Mouse (Mus musculus) forebrain, embryonic 14.5 days (tissue): ENCODE measurements at regions not wholly inside any gene's neighbourhood (a gene's known extent, or its start where the extent isn't known, plus 50 kb on each side); places are given as distances from the start of the nearest gene placed in this dataset.

ENCODE experiments used
- ATAC-seq: fragments of 200-750 bp; cut with Nextera tagmentation; 2 replicates; pipeline ENCODE4 v1.8.0; 2017; ENCODE audit warnings: mild to moderate bottlenecking, moderate library complexity
- DNase-seq: peaks from one replicate; pipeline ENCODE4 v3.0.0-alpha.2; 2015; ENCODE audit warnings: low spot score
- H3K27ac ChIP-seq: fragments of 300-500 bp; sonication (generic); 2 replicates; pipeline ENCODE4 v1.5.1; 2014; ENCODE audit warnings: low read depth, mild to moderate bottlenecking, control low read depth, low read length, moderate library complexity
- H3K27me3 ChIP-seq: fragments of 300-500 bp; sonication (generic); replicated peaks from 2 replicates; pipeline ENCODE4 v1.6.1; 2014; ENCODE audit warnings: low read length, control low read depth, mixed read lengths; ENCODE audit not compliant: control insufficient read depth, insufficient read depth
- H3K36me3 ChIP-seq: fragments of 300-500 bp; sonication (generic); 2 replicates; pipeline ENCODE4 v1.6.1; 2014; ENCODE audit warnings: low read length, control low read depth; ENCODE audit not compliant: control insufficient read depth, insufficient read depth
- H3K4me1 ChIP-seq: fragments of 300-500 bp; sonication (generic); 2 replicates; pipeline ENCODE4 v1.6.1; 2014; ENCODE audit warnings: antibody characterized with exemption, low read length, control low read depth; ENCODE audit not compliant: control insufficient read depth, insufficient read depth
- H3K4me2 ChIP-seq: fragments of 300-500 bp; sonication (generic); 2 replicates; pipeline ENCODE4 v1.6.1; 2014; ENCODE audit warnings: mild to moderate bottlenecking, control low read depth, low read length
- H3K4me3 ChIP-seq: fragments of 300-500 bp; sonication (generic); 2 replicates; pipeline ENCODE4 v1.5.1; 2014; ENCODE audit warnings: low read depth, low read length, control low read depth
- H3K9ac ChIP-seq: fragments of 300-500 bp; sonication (generic); 2 replicates; pipeline ENCODE4 v1.6.1; 2014; ENCODE audit warnings: mild to moderate bottlenecking, low read length, control low read depth, moderate library complexity
- H3K9me3 ChIP-seq: fragments of 300-500 bp; sonication (generic); replicated peaks from 2 replicates; pipeline ENCODE4 v1.6.1; 2016; ENCODE audit warnings: low read length, control low read depth, mixed read lengths; ENCODE audit not compliant: control insufficient read depth
- WGBS: fragments of 180-500 bp; shearing (Covaris S2); extraction: QIAGEN DNeasy Blood & Tissue Kit; methylation state at CpG from one replicate; pipeline ENCODE4 v1.1.7; 2014; 5-methylcytosine and 5-hydroxymethylcytosine counted together

GRCm38 (mm10) chr8:93712066-93712706 is 97.6 kb upstream of the Gnao1 start:
- H3K4me1 ChIP-seq: no peaks in the 10 kb centered on the region
- no peak overlapping the region for H3K4me2 ChIP-seq
- no peaks in the 10 kb centered on the region for H3K27me3 ChIP-seq
- ATAC-seq: no peak
- H3K9ac ChIP-seq: no peak overlapping the region
- H3K27ac ChIP-seq: no peak overlapping the region
- no peak for DNase-seq
- 89% methylated on average over 3 of the region's 3 CpGs for WGBS
- no peak overlapping the region for H3K4me3 ChIP-seq
- no peaks in the 10 kb centered on the region for H3K36me3 ChIP-seq
- H3K9me3 ChIP-seq: no peaks in the 10 kb centered on the region

GRCm38 (mm10) chr8:93713221-93713620 is 96.5 kb upstream of the Gnao1 start:
- WGBS: 80% methylated on average over 2 of the region's 2 CpGs

GRCm38 (mm10) chr8:93724896-93725489 is 84.8 kb upstream of the Gnao1 start:
- H3K4me3 ChIP-seq: no peak overlapping the region
- no peak for ATAC-seq
- H3K4me2 ChIP-seq: no peak overlapping the region
- peaks cover 16% of the 10 kb centered on the region; the same call in 1 of the 2 replicates for H3K4me1 ChIP-seq
- DNase-seq: no peak
- no peaks in the 10 kb centered on the region for H3K27me3 ChIP-seq
- no peaks in the 10 kb centered on the region for H3K9me3 ChIP-seq
- no peak overlapping the region for H3K27ac ChIP-seq
- WGBS: 79% methylated on average over 15 of the region's 15 CpGs
- H3K36me3 ChIP-seq: no peaks in the 10 kb centered on the region
- no peak overlapping the region for H3K9ac ChIP-seq

More at GRCm38 (mm10) chr8:93713221-93713620, 96.5 kb upstream of the Gnao1 start:
- Histone ChIP-seq H3K4me3 (no peak overlapping the region), H3K27ac (no peak overlapping the region), H3K36me3 (no peaks in the 10 kb centered on the region), H3K4me2 (no peak overlapping the region), H3K27me3 (no peaks in the 10 kb centered on the region), H3K9me3 (peaks cover 3% of the 10 kb centered on the region; the same call in 1 of the 2 replicates), H3K4me1 (no peaks in the 10 kb centered on the region), H3K9ac (no peak overlapping the region)
- no peak for ATAC-seq
- peak; percentile 54 for DNase-seq

- H3K36me3 ChIP-seq: no peaks in the 10 kb centered on the region
- 33% methylated on average over 15 of the region's 15 CpGs for WGBS
- H3K4me2 ChIP-seq: no peak overlapping the region
- H3K27me3 ChIP-seq: no peaks in the 10 kb centered on the region
- no peaks in the 10 kb centered on the region for H3K9me3 ChIP-seq
- ATAC-seq (peak; percentile 54), DNase-seq (peak; percentile 75)
- H3K4me1 ChIP-seq: peaks cover 22% of the 10 kb centered on the region
- peak overlapping the region; percentile 54; the same call in 1 of the 2 replicates for H3K27ac ChIP-seq
- no peak overlapping the region for H3K9ac ChIP-seq
- H3K4me3 ChIP-seq: no peak overlapping the region
These were observed 80.4 kb upstream of the Gnao1 start for GRCm38 (mm10) chr8:93729124-93729930.

- DNase-seq (peak; percentile 81), ATAC-seq (peak; percentile 79)
- no peaks in the 10 kb centered on the region for H3K9me3 ChIP-seq
- 17% methylated on average over 14 of the region's 14 CpGs for WGBS
- no peaks in the 10 kb centered on the region for H3K27me3 ChIP-seq
- H3K4me3 ChIP-seq: no peak overlapping the region
- peaks cover 30% of the 10 kb centered on the region for H3K4me1 ChIP-seq
- no peaks in the 10 kb centered on the region for H3K36me3 ChIP-seq
- H3K4me2 ChIP-seq: peak overlapping the region; percentile 25; the same call in 1 of the 2 replicates
- no peak overlapping the region for H3K9ac ChIP-seq
- H3K27ac ChIP-seq: peak overlapping the region; percentile 60; the same call in 1 of the 2 replicates
These were observed 78.7 kb upstream of the Gnao1 start for GRCm38 (mm10) chr8:93730738-93731700.

GRCm38 (mm10) chr8:93734818-93735217 is 74.9 kb upstream of the Gnao1 start:
- Histone ChIP-seq H3K27ac (no peak overlapping the region), H3K4me1 (peaks cover 21% of the 10 kb centered on the region), H3K4me3 (no peak overlapping the region), H3K9me3 (no peaks in the 10 kb centered on the region), H3K9ac (no peak overlapping the region), H3K36me3 (no peaks in the 10 kb centered on the region), H3K4me2 (no peak overlapping the region), H3K27me3 (no peaks in the 10 kb centered on the region)
- DNase-seq: peak; percentile 74
- WGBS: 27% methylated on average over 4 of the region's 4 CpGs
- peak; percentile 40; the same call in 1 of the 2 replicates for ATAC-seq

GRCm38 (mm10) chr8:93740281-93740680 is 69.5 kb upstream of the Gnao1 start:
- ATAC-seq: 0 out of 2 replicates have a peak, but pooled peaks have one; percentile 32
- DNase-seq: peak; percentile 63

GRCm38 (mm10) chr8:93748720-93749119 is 61.0 kb upstream of the Gnao1 start:
- Histone ChIP-seq H3K4me1 (0 out of 2 replicates have a peak, but pooled peaks cover 3% of the 10 kb centered on the region), H3K9ac (no peak overlapping the region), H3K9me3 (no peaks in the 10 kb centered on the region), H3K4me2 (no peak overlapping the region), H3K27ac (no peak overlapping the region), H3K27me3 (no peaks in the 10 kb centered on the region), H3K4me3 (no peak overlapping the region), H3K36me3 (no peaks in the 10 kb centered on the region)
- no peak for ATAC-seq
- DNase-seq: no peak
- WGBS: 79% methylated on average over 1 of the region's 1 CpGs

More at GRCm38 (mm10) chr8:93740281-93740680, 69.5 kb upstream of the Gnao1 start:
- no peak overlapping the region for H3K9ac ChIP-seq
- H3K4me2 ChIP-seq: no peak overlapping the region
- no peaks in the 10 kb centered on the region for H3K9me3 ChIP-seq
- no peak overlapping the region for H3K27ac ChIP-seq
- no peaks in the 10 kb centered on the region for H3K27me3 ChIP-seq
- 36% methylated on average over 3 of the region's 3 CpGs for WGBS
- peaks cover 7% of the 10 kb centered on the region; the same call in 1 of the 2 replicates for H3K4me1 ChIP-seq
- no peaks in the 10 kb centered on the region for H3K36me3 ChIP-seq
- no peak overlapping the region for H3K4me3 ChIP-seq
